Mouse (Mus musculus) liver, embryonic 14 days (tissue): Measurements from ENCODE around the gene Nup160. TPM values are rescaled to one million over a fixed set of nuclear protein-coding genes. Genes with fewer than 3 reads are reported as not detected.

Experiments
- polyA plus RNA-seq: library from polyadenylated mRNA; depleted of rRNA; stranded (reverse); fragments of >200 nt; gene quantifications from 2 replicates; pipeline ENCODE4 v1.2.3, GENCODE M21; 2012; rRNA removed

Gene Nup160
- polyA plus RNA-seq, result 17.9 and 23.0 TPM in 2 replicates

DNA sequence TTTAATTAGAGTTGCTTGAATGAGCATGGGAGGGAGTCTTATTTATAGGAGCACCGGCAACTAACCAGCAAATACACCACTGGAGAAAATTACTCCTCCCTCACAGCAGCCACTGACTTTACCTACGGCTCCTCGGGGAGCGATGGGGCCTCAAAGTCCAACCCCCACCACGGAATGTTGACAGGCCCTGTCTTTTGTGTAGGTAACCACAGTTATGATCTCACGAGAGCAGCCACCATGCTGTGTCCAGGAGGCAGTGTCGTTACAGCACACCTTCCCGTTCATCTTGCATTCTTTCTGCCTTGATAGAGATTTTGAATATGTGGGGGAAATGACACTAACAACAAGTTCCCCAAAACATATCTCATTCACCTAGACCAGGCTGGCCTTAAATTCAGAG is at the start of gene Nup160:
Gene Nup160 (plus strand): TSS at position 209 of the 400 bp plus-strand sequence.

DNA sequence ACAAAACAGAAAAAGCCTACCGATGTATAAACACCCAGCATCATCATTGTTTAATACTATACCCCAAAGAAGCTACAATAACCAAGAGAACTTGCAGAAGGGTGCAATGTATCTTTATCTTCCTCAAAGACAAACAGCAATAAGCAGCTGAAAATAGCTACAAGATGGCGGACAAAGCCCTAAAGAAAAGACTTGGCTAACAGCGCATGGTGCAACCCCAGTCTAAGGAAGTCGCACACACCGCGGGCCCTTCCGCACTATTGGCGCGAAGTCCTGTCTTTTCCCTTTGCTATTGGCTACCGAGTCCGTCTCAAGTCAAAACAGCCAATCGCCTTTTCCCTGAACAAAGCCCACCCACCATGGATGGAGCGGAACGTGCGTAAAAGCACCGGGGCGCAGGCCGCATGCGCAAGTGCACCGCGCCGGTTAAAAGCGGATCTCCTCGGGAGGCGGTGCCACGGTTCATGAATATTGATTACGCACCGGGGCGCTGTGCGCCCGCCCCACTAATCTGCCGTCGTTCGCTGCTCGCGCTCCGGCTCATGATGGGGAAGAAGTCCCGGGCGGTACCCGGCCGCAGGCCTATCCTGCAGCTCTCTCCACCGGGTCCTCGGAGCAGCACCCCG is 68.2 kb downstream of the Nup160 start, which contains the start of gene Fnbp4:
Gene Fnbp4 (plus strand): TSS at position 318 of the 626 bp plus-strand sequence.

DNA sequence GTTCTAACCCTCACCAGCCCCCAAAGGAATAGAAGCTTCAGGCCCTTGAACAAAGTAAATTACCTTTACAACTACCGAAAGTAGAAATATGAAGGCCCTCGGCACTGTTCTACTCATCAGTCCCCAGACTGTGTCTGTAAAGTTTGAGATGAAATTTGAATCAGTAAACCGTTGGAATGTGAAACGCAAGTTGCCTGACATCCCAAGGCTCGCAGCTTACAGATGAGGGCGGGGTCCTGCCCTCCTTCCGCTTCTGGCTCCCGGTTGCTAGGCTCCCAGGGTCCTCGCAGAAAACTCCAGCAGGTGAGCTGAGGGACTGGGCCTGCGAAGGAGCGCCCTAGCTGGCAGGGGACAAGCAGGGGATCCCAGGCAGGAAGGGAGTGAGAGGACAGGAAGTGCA is 105.4 kb downstream of the Nup160 start, which contains the start of gene Agbl2:
Gene Agbl2 (plus strand): TSS at position 270 of the 400 bp plus-strand sequence.

Other genes with a start within 250 kb of the Nup160 start
- gene Ptprj, start 96.6 kb upstream of the Nup160 start, polyA plus RNA-seq, result 2.4 and 3.1 TPM in 2 replicates
- gene Fnbp4, start 68.2 kb downstream of the Nup160 start, polyA plus RNA-seq, result 26.6 and 30.6 TPM in 2 replicates
- gene Agbl2, start 105.5 kb downstream of the Nup160 start, polyA plus RNA-seq, result 0.03 and 0.05 TPM in 2 replicates
- gene Mtch2, start 169.9 kb downstream of the Nup160 start, polyA plus RNA-seq, result 51.7 and 60.8 TPM in 2 replicates
- gene C1qtnf4, start 208.6 kb downstream of the Nup160 start, polyA plus RNA-seq, result 1.4 and 1.5 TPM in 2 replicates
- gene Kbtbd4, start 227.5 kb downstream of the Nup160 start, polyA plus RNA-seq, result 8.2 and 9.9 TPM in 2 replicates
- 77.1 and 89.1 TPM in 2 replicates for gene Ndufs3, start 227.6 kb downstream of the Nup160 start, polyA plus RNA-seq